Mouse (Mus musculus): ENCODE measurements around the gene Tec. TPM values are rescaled to one million over a fixed set of nuclear protein-coding genes. Genes with fewer than 3 reads are reported as not detected.

Gene Tec
- total RNA-seq, 2 experiments from 2014 or later = 13.2 TPM

- no peak for DNase-seq
Measured at GRCm38 (mm10) chr5:72853365-72853764, 14.9 kb downstream of the Tec start.

GRCm38 (mm10) chr5:72852301-72852995 is 15.8 kb downstream of the Tec start:
- no peak for DNase-seq

GRCm38 (mm10) chr5:72851674-72852098 is 16.6 kb downstream of the Tec start:
- DNase-seq = no peak

GRCm38 (mm10) chr5:72850926-72851673 is 17.2 kb downstream of the Tec start:
- no peak for DNase-seq

DNA sequence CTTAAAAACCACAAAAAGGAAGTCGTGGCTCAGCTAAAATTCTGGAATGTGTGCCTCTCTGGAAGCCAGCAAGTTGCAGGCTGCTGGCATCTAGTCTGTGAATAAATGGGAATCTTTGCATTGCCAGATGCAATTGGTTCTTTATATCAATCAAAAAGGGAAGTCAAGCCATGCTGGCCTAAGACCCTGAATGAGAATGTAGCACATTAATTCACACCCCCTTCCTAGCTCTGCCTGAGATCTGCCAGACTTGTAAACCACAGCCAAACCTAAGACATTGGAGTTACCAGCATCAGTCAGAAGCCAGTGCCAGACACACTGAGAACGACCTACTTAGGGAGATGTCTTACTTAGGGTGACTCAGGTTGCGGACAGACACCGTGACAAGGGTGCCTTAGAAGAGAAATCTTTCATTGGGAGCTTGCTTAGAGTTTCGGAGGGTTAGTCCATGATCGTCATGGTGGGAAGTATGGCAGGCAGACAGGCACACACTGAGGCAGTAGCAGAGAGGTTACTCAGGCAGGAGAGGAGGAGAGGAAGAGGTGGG is 19.3 kb downstream of the Tec start:
- DNase-seq = no peak

DNA sequence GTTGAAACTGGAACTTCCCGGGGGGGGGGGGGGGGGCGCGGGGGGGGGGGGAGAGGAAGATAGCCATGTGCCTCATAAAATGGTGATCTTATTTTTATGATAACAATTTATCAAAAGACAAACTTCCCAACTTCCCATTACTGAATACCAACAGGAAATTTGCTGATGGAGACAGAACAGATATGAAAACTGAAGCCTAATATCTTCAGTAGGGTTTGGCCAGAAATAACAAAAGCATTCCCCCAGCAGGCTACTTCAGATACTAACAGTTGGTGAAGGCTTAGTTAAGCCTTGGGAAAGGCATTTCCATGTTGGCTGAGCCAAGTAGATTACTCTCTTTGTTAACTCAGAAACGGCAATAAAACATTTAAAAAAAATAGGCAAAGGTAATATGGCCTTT is 21.6 kb downstream of the Tec start:
- no peak for DNase-seq

DNA sequence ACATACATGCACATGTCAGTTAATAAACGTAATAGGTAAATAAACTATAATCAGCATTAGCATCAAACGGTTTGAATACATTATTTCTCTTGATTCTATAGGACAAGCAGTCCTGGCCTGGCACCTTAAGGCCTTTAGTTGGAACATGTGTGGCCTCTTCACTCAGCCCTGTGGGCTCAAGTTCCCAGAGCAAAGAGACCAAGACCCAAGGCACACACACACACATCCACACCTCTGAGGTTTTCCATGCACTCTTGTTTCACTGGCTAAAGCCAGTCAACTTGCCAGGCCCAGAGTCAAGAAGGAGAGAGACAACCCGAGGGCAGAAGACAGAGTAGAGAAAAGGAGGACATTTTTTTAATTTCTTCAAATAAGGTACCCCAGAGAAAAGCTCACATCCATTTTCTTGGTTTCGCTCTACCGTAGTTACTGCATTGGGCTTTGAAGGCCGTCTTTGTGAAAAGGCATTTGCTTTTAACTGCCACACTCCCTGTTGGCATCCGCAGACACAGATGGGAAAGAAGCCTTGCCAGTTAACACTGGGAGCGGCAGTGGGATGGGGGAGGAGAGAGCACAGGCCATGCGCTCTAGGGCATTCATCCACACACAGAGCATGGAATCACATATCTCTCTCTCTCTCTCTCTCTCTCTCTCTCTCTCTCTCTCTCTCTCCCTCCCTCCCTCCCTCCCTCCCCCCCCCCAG is 22.2 kb downstream of the Tec start:
- peak; percentile 46 for DNase-seq

DNA sequence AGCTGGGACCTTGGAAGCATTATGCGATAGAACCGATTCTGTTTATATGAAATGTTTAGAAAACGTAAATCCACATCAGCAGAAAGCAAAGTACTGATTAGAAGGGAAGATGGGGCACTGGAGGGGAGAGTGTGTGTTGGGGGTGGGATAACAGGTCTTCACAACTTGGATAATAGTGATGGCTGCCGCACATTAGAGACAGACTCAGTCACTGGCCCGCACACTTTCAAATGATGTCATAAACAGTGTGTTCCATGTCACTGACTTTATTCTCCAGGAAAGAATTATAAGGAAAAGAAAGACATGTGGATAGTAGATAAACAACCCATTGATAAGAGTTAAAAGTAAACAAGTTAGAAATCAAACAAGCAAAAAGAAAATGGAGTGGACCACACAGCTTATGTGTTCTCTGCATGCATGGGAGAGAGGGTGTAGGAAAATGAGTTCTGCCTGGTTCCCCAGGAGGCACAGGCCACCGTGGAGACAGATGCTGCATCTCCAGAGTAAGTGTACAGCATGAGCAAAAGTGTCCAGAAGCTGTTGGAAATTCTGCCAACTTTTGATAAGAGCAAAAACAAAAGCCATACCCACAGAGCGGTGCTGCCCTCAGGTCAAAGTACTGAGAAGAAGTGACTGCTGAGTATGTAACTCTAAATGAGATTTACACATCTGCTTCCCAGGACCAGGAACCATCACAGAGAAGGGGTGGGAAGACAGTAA is 23.3 kb downstream of the Tec start:
- no peak for DNase-seq

GRCm38 (mm10) chr5:72844294-72844693 is 24.0 kb downstream of the Tec start:
- DNase-seq = no peak

- DNase-seq = no peak
Measured at GRCm38 (mm10) chr5:72839655-72840054, 28.6 kb downstream of the Tec start.

DNA sequence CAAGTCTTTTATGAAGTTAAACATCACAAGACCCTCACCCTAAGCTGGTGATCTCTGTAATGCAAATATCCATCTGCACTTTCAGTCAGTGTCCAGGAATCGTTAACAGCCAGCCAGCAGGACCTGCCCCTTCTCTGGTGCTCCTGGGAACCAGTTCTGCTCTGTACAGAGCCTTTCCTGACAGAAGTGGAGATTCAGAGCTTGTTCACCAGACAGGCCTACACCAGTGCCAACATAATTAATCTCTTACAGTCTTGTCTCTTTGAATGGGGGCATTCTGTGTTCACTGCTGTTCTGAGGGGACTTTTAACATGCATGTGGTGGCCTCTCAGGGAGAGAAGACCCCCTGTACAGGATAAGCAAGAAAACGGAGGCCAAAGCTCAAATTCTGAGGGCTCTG is 29.3 kb downstream of the Tec start:
- DNase-seq = no peak

GRCm38 (mm10) chr5:72835656-72836055 is 32.6 kb downstream of the Tec start:
- DNase-seq = no peak

DNA sequence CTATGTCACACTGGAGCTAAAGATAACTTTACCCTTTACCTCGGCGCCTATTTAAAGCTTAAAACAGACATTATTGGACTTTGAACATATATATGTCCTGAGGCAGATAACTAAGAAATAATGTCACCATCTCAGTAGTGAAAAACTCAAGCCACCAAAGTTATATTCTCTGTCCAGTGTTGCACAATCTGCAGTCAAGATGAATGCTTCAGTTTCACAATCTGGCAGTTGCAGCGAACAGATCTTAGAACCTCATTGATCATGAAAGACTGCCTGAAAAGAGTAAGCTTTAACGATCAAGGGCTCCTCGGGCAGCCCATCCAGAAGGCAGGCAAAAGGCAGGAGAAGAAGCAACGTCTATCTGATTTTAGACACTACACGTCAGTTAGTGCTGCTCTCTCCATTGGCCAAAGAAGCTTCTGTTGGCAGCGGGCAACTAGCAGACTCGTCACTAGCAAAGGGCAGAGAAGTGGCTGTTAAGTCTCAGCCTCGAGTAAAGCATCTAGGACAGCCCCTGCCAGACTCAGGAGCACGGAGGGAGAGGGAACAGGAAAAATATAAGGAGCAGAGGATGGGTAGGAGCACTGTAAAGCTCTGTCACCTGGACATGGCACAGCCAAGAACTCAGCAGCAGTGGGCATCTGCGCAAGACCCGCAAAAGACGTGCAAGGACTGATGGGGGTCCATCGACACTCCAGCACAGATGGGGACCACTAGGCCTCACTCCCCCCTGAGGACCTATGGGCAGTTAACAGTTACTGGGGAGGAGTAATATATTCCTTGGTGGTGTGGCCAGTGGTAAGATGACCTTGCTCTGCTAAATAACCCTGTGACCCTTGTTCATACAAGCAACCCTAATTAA is 35.1 kb downstream of the Tec start:
- DNase-seq = no peak

GRCm38 (mm10) chr5:72832191-72832590 is 36.1 kb downstream of the Tec start:
- DNase-seq = no peak

- no peak for DNase-seq
Measured at GRCm38 (mm10) chr5:72830988-72831610, 37.2 kb downstream of the Tec start.

DNA sequence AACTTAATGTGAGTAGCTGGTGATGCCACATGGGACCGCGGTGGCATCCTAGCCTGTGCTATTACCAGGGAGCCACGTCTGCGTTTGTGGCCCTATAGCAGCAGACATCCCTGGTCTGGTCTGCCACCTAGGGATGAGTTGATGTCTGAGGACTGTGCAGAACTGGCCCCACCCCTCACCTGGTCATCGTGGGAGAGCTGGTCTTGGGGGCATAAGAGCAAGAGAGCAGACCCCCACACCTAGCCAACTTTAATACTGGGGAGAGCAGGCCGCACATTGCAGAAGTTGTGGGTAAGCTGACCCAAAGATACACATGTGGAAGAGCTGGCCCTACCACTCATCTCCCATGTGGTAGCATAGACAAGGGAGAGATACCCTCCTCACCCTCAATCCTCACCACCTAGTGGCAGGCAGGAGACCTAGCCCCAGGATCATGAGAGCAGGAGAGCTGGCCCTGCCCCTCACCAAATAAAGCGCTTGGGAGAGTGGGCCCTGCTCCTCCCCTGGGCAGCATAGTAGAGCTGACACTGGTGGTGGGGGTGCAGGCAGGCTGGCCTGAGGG is 38.7 kb downstream of the Tec start:
- DNase-seq = no peak

DNA sequence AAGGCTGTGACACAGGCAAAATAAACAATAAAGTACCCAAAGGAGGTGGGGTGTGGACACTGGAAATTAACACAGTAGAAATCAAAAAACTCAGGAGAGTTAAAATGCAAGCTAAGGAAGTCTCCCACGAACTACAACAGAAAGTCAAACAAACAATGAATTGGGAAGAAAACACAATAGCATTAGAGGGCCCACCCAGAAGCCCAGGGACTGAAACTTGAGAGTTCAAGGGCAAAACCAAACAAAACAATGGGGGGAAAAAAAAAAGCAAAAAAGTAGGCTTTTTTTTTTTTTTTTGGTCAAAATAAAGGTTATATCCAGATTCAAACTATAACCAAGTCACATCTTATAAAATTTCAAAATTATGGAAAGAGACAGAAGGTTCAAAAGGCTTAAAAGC is 39.9 kb downstream of the Tec start:
- no peak for DNase-seq

GRCm38 (mm10) chr5:72827435-72827834 is 40.8 kb downstream of the Tec start:
- no peak for DNase-seq

GRCm38 (mm10) chr5:72826445-72826844 is 41.8 kb downstream of the Tec start:
- no peak for DNase-seq

DNA sequence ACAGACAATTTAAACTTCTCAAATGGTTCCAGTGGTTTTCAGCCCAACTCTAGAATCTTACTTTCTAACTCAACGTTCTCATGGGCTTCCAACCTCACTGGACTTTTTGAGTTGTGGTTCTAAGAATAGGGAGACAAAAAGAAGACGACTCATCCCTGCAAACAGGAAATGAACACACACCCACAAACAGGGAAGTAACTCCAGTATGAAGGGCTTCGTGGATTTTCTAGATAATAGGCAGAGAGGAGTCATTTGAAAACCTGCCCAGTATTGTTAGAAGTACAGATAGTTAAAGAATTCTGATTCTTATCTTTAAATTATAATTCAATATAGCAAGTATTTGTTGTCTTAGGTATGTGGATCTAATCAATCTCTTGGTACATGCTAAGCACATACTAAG is 47.6 kb downstream of the Tec start:
- DNase-seq = no peak

Measured in heart, postnatal 4 days (tissue).